Mouse (Mus musculus) liver, embryonic 14.5 days (tissue): ENCODE measurements around the gene Myo18b. TPM values are rescaled to one million over a fixed set of nuclear protein-coding genes. Genes with fewer than 3 reads are reported as not detected.

ENCODE experiments used
- ATAC-seq: fragments of 200-750 bp; cut with Nextera tagmentation; 2 replicates; pipeline ENCODE4 v1.8.0; 2017; ENCODE audit warnings: moderate number of reproducible peaks, mild to moderate bottlenecking, moderate library complexity; ENCODE audit not compliant: insufficient read depth
- DNase-seq, 3 experiments: peaks; one replicate each; pipeline ENCODE4 v3.0.0-alpha.2; 2012 to 2013; ENCODE audit warnings: low read depth in 3 of 3, low spot score in 3 of 3
- H3K27ac ChIP-seq: fragments of 300-500 bp; sonication (generic); 2 replicates; pipeline ENCODE4 v1.5.1; 2014; ENCODE audit warnings: moderate library complexity, mild to moderate bottlenecking, control low read depth, inconsistent platforms
- H3K27me3 ChIP-seq: fragments of 300-500 bp; sonication (generic); 2 replicates; pipeline ENCODE4 v1.6.1; 2014; ENCODE audit warnings: mild to moderate bottlenecking, low read length, moderate library complexity; ENCODE audit not compliant: control insufficient read depth, insufficient read depth
- H3K36me3 ChIP-seq: fragments of 300-500 bp; sonication (generic); replicated peaks from 2 replicates; pipeline ENCODE4 v1.6.1; 2014; ENCODE audit warnings: low read depth; ENCODE audit not compliant: control insufficient read depth, insufficient read depth
- H3K4me1 ChIP-seq, 2 experiments: fragments of 200-500 bp in 1 of 2; fragments of 300-500 bp in 1 of 2; sonication (generic) in 1 of 2; replicated peaks; 2 replicates each; pipeline ENCODE4 v1.6.1; 2012 to 2014; ENCODE audit warnings: antibody characterized with exemption in 1 of 2, inconsistent platforms in 1 of 2, low read length in 1 of 2; ENCODE audit not compliant: control insufficient read depth in 2 of 2, insufficient read depth in 2 of 2
- H3K4me2 ChIP-seq: fragments of 300-500 bp; sonication (generic); 2 replicates; pipeline ENCODE4 v1.6.1; 2014; ENCODE audit warnings: low read depth, mild to moderate bottlenecking, control low read depth, moderate library complexity
- H3K4me3 ChIP-seq, 2 experiments: fragments of 200-500 bp in 1 of 2; fragments of 300-500 bp in 1 of 2; sonication (generic) in 1 of 2; 2 replicates each; pipeline ENCODE4 v1.5.1; 2012 to 2014; ENCODE audit warnings: low read depth in 2 of 2, low read length in 2 of 2, mild to moderate bottlenecking in 2 of 2, control low read depth in 1 of 2, inconsistent platforms in 1 of 2, moderate library complexity in 1 of 2; ENCODE audit not compliant: insufficient read depth in 1 of 2
- H3K9ac ChIP-seq: fragments of 300-500 bp; sonication (generic); replicated peaks from 2 replicates; pipeline ENCODE4 v1.6.1; 2014; ENCODE audit warnings: mild to moderate bottlenecking, control low read depth, moderate library complexity
- H3K9me3 ChIP-seq: fragments of 300-500 bp; sonication (generic); 2 replicates; pipeline ENCODE4 v1.6.1; 2016; ENCODE audit warnings: low read length, mixed read lengths; ENCODE audit not compliant: control insufficient read depth
- CTCF ChIP-seq: IDR thresholded peaks from 2 replicates; pipeline ENCODE4 v1.5.1; 2016; ENCODE audit warnings: antibody characterized with exemption, low read depth, control low read depth
- EP300 ChIP-seq: IDR thresholded peaks from 2 replicates; pipeline ENCODE4 v1.6.1; 2016; ENCODE audit warnings: antibody characterized with exemption, low read depth
- WGBS: fragments of 180-500 bp; shearing (Covaris S2); extraction: QIAGEN DNeasy Blood & Tissue Kit; methylation state at CpG from one replicate; pipeline ENCODE4 v1.1.7; 2014; ENCODE audit not compliant: insufficient replicate concordance; 5-methylcytosine and 5-hydroxymethylcytosine counted together
- polyA plus RNA-seq, 2 experiments: library from polyadenylated mRNA; depleted of rRNA in 1 of 2; stranded (reverse) in 1 of 2; unstranded in 1 of 2; fragments of >200 nt; fragmentation: Nextera tagmentation in 1 of 2; extraction: Ambion mirVana in 1 of 2; gene quantifications; 2 replicates each; pipeline versions ENCODE4 v1.2.1 to v1.2.3; 2012 to 2014

Myo18b gene
- polyA plus RNA-seq, 2 experiments: 0.02 TPM; not detected in 1

GRCm38 (mm10) chr5:112834896-112835295 lies 61.3 kb downstream of the Myo18b start:
- H3K4me2 ChIP-seq: no peak overlapping the region
- no peaks in the 10 kb centered on the region for H3K27me3 ChIP-seq
- H3K4me1 ChIP-seq: no peaks in the 10 kb centered on the region
- no peak for DNase-seq
- no peaks in the 10 kb centered on the region for H3K9me3 ChIP-seq
- H3K27ac ChIP-seq: no peak overlapping the region
- no peak overlapping the region for H3K9ac ChIP-seq
- H3K4me3 ChIP-seq: no peak overlapping the region
- TF ChIP-seq CTCF (no peak), EP300 (no peak)
- ATAC-seq: no peak
- H3K36me3 ChIP-seq: no peaks in the 10 kb centered on the region

DNA sequence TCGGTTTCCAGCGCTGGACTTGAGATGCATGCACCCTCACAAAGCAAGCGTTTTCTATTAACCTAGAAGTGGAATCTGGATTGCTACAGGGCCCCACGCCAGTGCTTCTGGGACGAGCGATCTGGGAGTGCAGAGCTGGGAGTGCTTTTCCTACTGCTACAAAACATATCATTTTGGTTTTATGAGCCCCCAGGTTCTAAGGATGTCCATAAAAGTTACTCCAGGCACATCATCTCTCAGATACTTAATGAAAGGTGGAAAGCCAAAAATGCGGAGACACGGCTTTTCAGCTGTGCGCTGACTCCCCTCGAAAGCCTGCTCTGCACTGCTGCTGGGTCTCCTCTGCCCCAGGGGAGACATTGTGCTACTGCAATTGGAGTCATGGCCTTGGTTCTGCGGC lies 62.3 kb downstream of the Myo18b start:
- WGBS: 63% methylated on average over 11 of the region's 11 CpGs
- H3K4me2 ChIP-seq: no peak overlapping the region

DNA sequence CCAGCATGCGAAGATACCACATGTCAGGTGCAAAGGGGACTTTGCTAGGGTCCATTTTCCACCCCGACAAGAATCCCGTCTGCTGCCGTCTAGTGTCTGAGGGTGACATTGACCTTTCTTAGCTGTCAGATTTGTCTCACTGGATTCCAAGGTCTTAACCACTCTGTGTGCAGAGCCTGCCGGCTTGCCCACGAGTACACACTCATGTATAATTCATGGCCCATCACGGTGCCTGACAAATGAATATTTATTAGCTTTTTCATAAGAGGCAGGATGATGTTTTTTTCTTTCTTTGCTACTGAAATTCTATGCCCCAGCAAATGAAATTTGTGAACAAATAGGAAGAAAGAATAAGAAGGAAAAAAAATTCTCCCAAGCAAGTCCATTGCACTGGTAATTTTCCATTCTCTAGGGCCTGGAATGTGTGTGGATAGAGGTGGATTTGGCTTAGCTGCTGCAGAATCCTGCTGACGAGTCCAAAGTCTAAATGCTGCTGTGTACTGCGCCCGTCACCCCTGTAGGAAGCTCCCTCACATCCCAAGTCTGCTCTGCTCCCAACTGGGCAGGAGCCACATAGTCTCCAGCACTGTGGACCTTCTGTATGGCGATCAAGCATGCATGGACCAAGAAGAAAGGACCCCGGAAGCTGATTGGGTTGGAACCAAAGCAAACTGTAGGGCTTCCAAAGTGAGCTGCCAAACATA lies 70.9 kb downstream of the Myo18b start:
- Histone ChIP-seq H3K36me3 (no peaks in the 10 kb centered on the region), H3K9me3 (no peaks in the 10 kb centered on the region), H3K9ac (no peak overlapping the region), H3K27me3 (no peaks in the 10 kb centered on the region), H3K27ac (no peak overlapping the region), H3K4me2 (no peak overlapping the region), H3K4me1 (no peaks in the 10 kb centered on the region), H3K4me3 (no peak overlapping the region)
- DNase-seq: no peak
- 60% methylated on average over 12 of the region's 12 CpGs for WGBS
- ATAC-seq: no peak
- TF ChIP-seq EP300 (no peak), CTCF (no peak)

More for the DNA sequence above, 62.3 kb downstream of the Myo18b start:
- Histone ChIP-seq H3K27ac (no peak overlapping the region), H3K4me1 (no peaks in the 10 kb centered on the region), H3K9ac (no peak overlapping the region), H3K27me3 (no peaks in the 10 kb centered on the region), H3K36me3 (no peaks in the 10 kb centered on the region), H3K9me3 (no peaks in the 10 kb centered on the region), H3K4me3 (no peak overlapping the region)
- ATAC-seq (no peak), DNase-seq (no peak)
- TF ChIP-seq CTCF: no peak
- TF ChIP-seq EP300: no peak

GRCm38 (mm10) chr5:112824376-112824775 lies 71.8 kb downstream of the Myo18b start:
- no peaks in the 10 kb centered on the region for H3K36me3 ChIP-seq
- H3K4me1 ChIP-seq: no peaks in the 10 kb centered on the region
- H3K27ac ChIP-seq: no peak overlapping the region
- DNase-seq (no peak), ATAC-seq (no peak)
- TF ChIP-seq CTCF (no peak), EP300 (no peak)
- no peaks in the 10 kb centered on the region for H3K9me3 ChIP-seq
- no peak overlapping the region for H3K4me3 ChIP-seq
- no peaks in the 10 kb centered on the region for H3K27me3 ChIP-seq
- H3K9ac ChIP-seq: no peak overlapping the region
- WGBS: 29% methylated on average over 13 of the region's 13 CpGs
- H3K4me2 ChIP-seq: no peak overlapping the region

DNA sequence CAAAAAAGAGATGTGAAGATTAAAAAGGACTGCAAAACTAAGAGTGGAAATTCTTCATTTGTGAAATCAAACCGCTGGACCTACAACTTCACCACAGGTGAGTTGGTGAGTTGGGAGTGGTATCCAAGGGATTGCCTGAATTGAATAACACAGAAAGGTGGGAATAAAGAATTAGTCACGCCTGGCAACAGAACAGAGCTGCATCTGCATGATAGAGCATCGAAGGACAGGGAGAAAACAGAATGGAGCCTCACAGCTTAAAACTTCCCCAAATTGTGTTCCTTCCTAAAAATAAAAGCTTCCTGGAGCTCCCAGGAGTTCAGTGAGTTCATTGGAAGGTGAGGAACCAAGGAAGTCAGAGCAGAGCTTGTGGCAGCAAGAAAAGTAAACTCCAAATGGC lies 73.7 kb downstream of the Myo18b start:
- no peak for ATAC-seq

More for the DNA sequence above, 73.7 kb downstream of the Myo18b start:
- H3K36me3 ChIP-seq: no peaks in the 10 kb centered on the region
- no peak overlapping the region for H3K4me2 ChIP-seq
- H3K4me1 ChIP-seq: no peaks in the 10 kb centered on the region
- no peak overlapping the region for H3K27ac ChIP-seq
- no peak for DNase-seq
- no peak overlapping the region for H3K4me3 ChIP-seq
- H3K9ac ChIP-seq: no peak overlapping the region
- WGBS: 46% methylated on average over 3 of the region's 3 CpGs
- H3K9me3 ChIP-seq: no peaks in the 10 kb centered on the region
- TF ChIP-seq EP300: no peak
- TF ChIP-seq CTCF: no peak
- H3K27me3 ChIP-seq: no peaks in the 10 kb centered on the region
